Mouse (Mus musculus): ENCODE results near the gene Trim14. TPM values are rescaled to one million over a fixed set of nuclear protein-coding genes. Genes with fewer than 3 reads are reported as not detected.

The Trim14 gene
- polyA plus RNA-seq, 1 experiment from 2014 or later: 4.5 TPM

GRCm38 (mm10) chr4:46451758-46452480, 84.0 kb downstream of the Trim14 start:
- H3K27ac ChIP-seq (replicated peaks): peak overlapping the region; percentile 99
- H3K4me3 ChIP-seq (ENCODE audit: low read depth, low read length): peak overlapping the region; percentile 91
- H3K4me2 ChIP-seq (replicated peaks; ENCODE audit: low read depth): peak overlapping the region; percentile 69
- no peaks in the 10 kb centered on the region for H3K36me3 ChIP-seq (ENCODE audit: control insufficient read depth, insufficient read depth, low read length)
- TF ChIP-seq CTCF (IDR thresholded peaks at IDR 0.05; ENCODE audit: low read depth) (no peak), EP300 (optimal IDR thresholded peaks at IDR 0.05) (no peak)
- H3K27me3 ChIP-seq (ENCODE audit: control insufficient read depth, insufficient read depth, low read length): no peaks in the 10 kb centered on the region
- DNase-seq (ENCODE audit: low spot score) (peak; percentile 83), ATAC-seq (ENCODE audit: low FRiP score, low TSS enrichment) (peak; percentile 65)
- peak overlapping the region; percentile 96 for H3K9ac ChIP-seq (ENCODE audit: low read length)
- peaks cover 5% of the 10 kb centered on the region for H3K4me1 ChIP-seq (replicated peaks; ENCODE audit: control insufficient read depth, insufficient read depth)
- under 1% methylated on average over 70 of the region's 111 CpGs for WGBS
- H3K9me3 ChIP-seq (ENCODE audit: control insufficient read depth, low read length): no peaks in the 10 kb centered on the region

DNA sequence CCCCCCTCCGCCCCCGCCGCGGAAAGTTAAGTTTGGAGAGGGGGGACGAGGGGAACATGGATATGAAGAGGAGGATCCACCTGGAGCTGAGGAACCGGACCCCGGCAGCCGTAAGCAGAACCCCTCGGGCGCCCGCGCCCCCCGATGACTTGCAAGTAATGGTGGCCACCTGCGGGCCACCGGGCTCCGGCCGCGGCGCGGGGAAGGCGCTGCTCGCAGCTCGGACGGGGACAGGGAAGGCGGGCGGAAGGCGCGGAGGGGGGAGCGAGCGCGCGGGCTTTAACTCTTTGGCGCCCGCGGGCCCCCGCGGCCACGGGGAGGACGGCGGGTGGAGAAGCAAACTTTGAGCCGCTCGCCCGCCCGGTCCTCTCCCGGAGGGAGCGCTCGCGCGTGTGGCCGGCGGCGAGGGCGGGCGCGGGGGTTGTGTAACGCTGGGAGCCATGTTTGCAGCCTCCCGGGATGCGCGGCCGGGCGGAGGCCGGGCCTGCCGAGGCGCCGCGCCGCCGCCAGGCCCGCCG, 84.6 kb downstream of the Trim14 start:
- TF ChIP-seq CTCF (IDR thresholded peaks at IDR 0.05; ENCODE audit: low read depth) (no peak), EP300 (optimal IDR thresholded peaks at IDR 0.05) (no peak)
- ATAC-seq (ENCODE audit: low FRiP score, low TSS enrichment) (peak; percentile 50), DNase-seq (ENCODE audit: low spot score) (peak; percentile 81)
- Histone ChIP-seq H3K4me3 (ENCODE audit: low read depth, low read length) (peak overlapping the region; percentile 91), H3K36me3 (ENCODE audit: control insufficient read depth, insufficient read depth, low read length) (no peaks in the 10 kb centered on the region), H3K27me3 (ENCODE audit: control insufficient read depth, insufficient read depth, low read length) (no peaks in the 10 kb centered on the region), H3K4me1 (replicated peaks; ENCODE audit: control insufficient read depth, insufficient read depth) (peaks cover 5% of the 10 kb centered on the region), H3K9ac (ENCODE audit: low read length) (peak overlapping the region; percentile 96), H3K27ac (replicated peaks) (peak overlapping the region; percentile 99), H3K4me2 (replicated peaks; ENCODE audit: low read depth) (peak overlapping the region; percentile 69), H3K9me3 (ENCODE audit: control insufficient read depth, low read length) (no peaks in the 10 kb centered on the region)
- 1% methylated on average over 36 of the region's 70 CpGs for WGBS

- Histone ChIP-seq H3K9ac (ENCODE audit: low read length) (peak within 1 kb of the TSS; percentile 96), H3K27me3 (ENCODE audit: control insufficient read depth, insufficient read depth, low read length) (no peaks in the 10 kb centered on the region), H3K27ac (replicated peaks) (peak within 1 kb of the TSS; percentile 99), H3K4me3 (ENCODE audit: low read depth, low read length) (peak within 1 kb of the TSS; percentile 91), H3K4me1 (replicated peaks; ENCODE audit: control insufficient read depth, insufficient read depth) (peaks cover 5% of the 10 kb centered on the region), H3K4me2 (replicated peaks; ENCODE audit: low read depth) (peak within 1 kb of the TSS; percentile 77), H3K36me3 (ENCODE audit: control insufficient read depth, insufficient read depth, low read length) (no peaks in the 10 kb centered on the region), H3K9me3 (ENCODE audit: control insufficient read depth, low read length) (no peaks in the 10 kb centered on the region)
- TF ChIP-seq EP300 (optimal IDR thresholded peaks at IDR 0.05) (no peak), CTCF (IDR thresholded peaks at IDR 0.05; ENCODE audit: low read depth) (peak; percentile 71)
- DNase-seq (ENCODE audit: low spot score): peak; percentile 94
- under 1% methylated on average over 47 of the region's 66 CpGs for WGBS
- ATAC-seq (ENCODE audit: low FRiP score, low TSS enrichment): peak; percentile 95
Measured at GRCm38 (mm10) chr4:46450519-46451131, 85.3 kb downstream of the Trim14 start, which contains the start of gene Anp32b. TSS of gene Anp32b (plus strand) at chr4:46450902.

GRCm38 (mm10) chr4:46450020-46450518, 85.9 kb downstream of the Trim14 start:
- TF ChIP-seq EP300 (optimal IDR thresholded peaks at IDR 0.05) (no peak), CTCF (IDR thresholded peaks at IDR 0.05; ENCODE audit: low read depth) (no peak)
- 31% methylated on average over 7 of the region's 7 CpGs for WGBS
- no peaks in the 10 kb centered on the region for H3K27me3 ChIP-seq (ENCODE audit: control insufficient read depth, insufficient read depth, low read length)
- H3K9ac ChIP-seq (ENCODE audit: low read length): peak overlapping the region; percentile 71
- DNase-seq (ENCODE audit: low spot score): no peak
- H3K27ac ChIP-seq (replicated peaks): peak overlapping the region; percentile 99
- H3K36me3 ChIP-seq (ENCODE audit: control insufficient read depth, insufficient read depth, low read length): no peaks in the 10 kb centered on the region
- H3K4me1 ChIP-seq (replicated peaks; ENCODE audit: control insufficient read depth, insufficient read depth): peaks cover 5% of the 10 kb centered on the region
- no peak for ATAC-seq (ENCODE audit: low FRiP score, low TSS enrichment)
- H3K4me2 ChIP-seq (replicated peaks; ENCODE audit: low read depth): peak overlapping the region; percentile 77
- peak overlapping the region; percentile 91 for H3K4me3 ChIP-seq (ENCODE audit: low read depth, low read length)
- no peaks in the 10 kb centered on the region for H3K9me3 ChIP-seq (ENCODE audit: control insufficient read depth, low read length)

DNA sequence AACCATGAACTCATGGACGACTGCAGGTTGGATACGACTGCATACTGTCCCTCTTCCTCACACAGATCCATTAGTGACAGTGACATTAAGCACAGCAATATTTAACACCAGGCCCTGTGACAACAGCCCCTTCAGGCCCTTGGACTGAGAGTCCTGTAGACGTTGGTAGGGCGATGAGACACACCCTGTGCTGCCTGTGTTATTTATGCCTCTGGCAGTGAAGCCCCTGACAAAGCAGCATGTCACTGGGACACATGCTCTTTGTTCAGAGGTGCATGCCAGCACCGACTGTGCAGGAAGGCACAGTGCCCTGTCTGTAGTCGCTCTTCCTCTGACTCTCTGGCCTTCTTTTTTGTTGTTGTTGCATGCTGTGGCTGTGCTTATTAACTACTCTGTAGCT, 87.1 kb downstream of the Trim14 start:
- no peak overlapping the region for H3K9ac ChIP-seq (ENCODE audit: low read length)
- DNase-seq (ENCODE audit: low spot score) (no peak), ATAC-seq (ENCODE audit: low FRiP score, low TSS enrichment) (no peak)
- no peak overlapping the region for H3K4me2 ChIP-seq (replicated peaks; ENCODE audit: low read depth)
- no peak overlapping the region for H3K4me3 ChIP-seq (ENCODE audit: low read depth, low read length)
- no peaks in the 10 kb centered on the region for H3K27me3 ChIP-seq (ENCODE audit: control insufficient read depth, insufficient read depth, low read length)
- WGBS: 49% methylated on average over 6 of the region's 6 CpGs
- no peaks in the 10 kb centered on the region for H3K9me3 ChIP-seq (ENCODE audit: control insufficient read depth, low read length)
- no peak overlapping the region for H3K27ac ChIP-seq (replicated peaks)
- no peaks in the 10 kb centered on the region for H3K36me3 ChIP-seq (ENCODE audit: control insufficient read depth, insufficient read depth, low read length)
- TF ChIP-seq CTCF (IDR thresholded peaks at IDR 0.05; ENCODE audit: low read depth) (no peak), EP300 (optimal IDR thresholded peaks at IDR 0.05) (no peak)
- H3K4me1 ChIP-seq (replicated peaks; ENCODE audit: control insufficient read depth, insufficient read depth): peaks cover 5% of the 10 kb centered on the region
